Mouse (Mus musculus) heart, embryonic 15.5 days (tissue): ENCODE measurements around the gene Ccdc148. TPM values are rescaled to one million over a fixed set of nuclear protein-coding genes. Genes with fewer than 3 reads are reported as not detected.

Source experiments
- ATAC-seq: fragments of 200-750 bp; cut with Nextera tagmentation; replicated peaks from 2 replicates; pipeline ENCODE4 v1.8.0; 2017; ENCODE audit warnings: low read depth, moderate TSS enrichment; ENCODE audit not compliant: insufficient number of reproducible peaks, insufficient read depth, low FRiP score
- H3K27ac ChIP-seq: fragments of 300-500 bp; sonication (generic); 2 replicates; pipeline ENCODE4 v1.5.1; 2015; ENCODE audit warnings: mild to moderate bottlenecking, inconsistent platforms
- H3K27me3 ChIP-seq: fragments of 300-500 bp; sonication (generic); 2 replicates; pipeline ENCODE4 v1.6.1; 2015; ENCODE audit warnings: inconsistent platforms
- H3K36me3 ChIP-seq: fragments of 300-500 bp; sonication (generic); 2 replicates; pipeline ENCODE4 v1.6.1; 2015; ENCODE audit warnings: mild to moderate bottlenecking, inconsistent platforms
- H3K4me1 ChIP-seq: fragments of 300-500 bp; sonication (generic); replicated peaks from 2 replicates; pipeline ENCODE4 v1.6.1; 2015; ENCODE audit warnings: inconsistent platforms
- H3K4me2 ChIP-seq: fragments of 300-500 bp; sonication (generic); 2 replicates; pipeline ENCODE4 v1.6.1; 2015; ENCODE audit warnings: inconsistent platforms, mild to moderate bottlenecking, moderate library complexity
- H3K4me3 ChIP-seq: fragments of 300-500 bp; sonication (generic); 2 replicates; pipeline ENCODE4 v1.5.1; 2015; ENCODE audit warnings: mild to moderate bottlenecking, inconsistent platforms
- H3K9ac ChIP-seq: fragments of 300-500 bp; sonication (generic); 2 replicates; pipeline ENCODE4 v1.6.1; 2015; ENCODE audit warnings: mild to moderate bottlenecking, inconsistent platforms
- H3K9me3 ChIP-seq: fragments of 300-500 bp; sonication (generic); replicated peaks from 2 replicates; pipeline ENCODE4 v1.6.1; 2016; ENCODE audit warnings: inconsistent platforms
- WGBS: fragments of 180-500 bp; shearing (Covaris S2); methylation state at CpG from one replicate; pipeline ENCODE4 v1.1.7; 2015; ENCODE audit warnings: mixed read lengths; 5-methylcytosine and 5-hydroxymethylcytosine counted together
- polyA plus RNA-seq: library from polyadenylated mRNA; unstranded; fragments of >200 nt; fragmentation: Nextera tagmentation; extraction: Ambion mirVana; gene quantifications from 2 replicates; pipeline ENCODE4 v1.2.1, GENCODE M21; 2015

The Ccdc148 gene
- polyA plus RNA-seq, 1 experiment from 2014 or later: 0.94 TPM

GRCm38 (mm10) chr2:58773833-58774232 is 386.6 kb downstream of the Ccdc148 start:
- 83% methylated on average over 9 of the region's 9 CpGs for WGBS
- no peaks in the 10 kb centered on the region for H3K27me3 ChIP-seq
- no peaks in the 10 kb centered on the region for H3K36me3 ChIP-seq
- no peaks in the 10 kb centered on the region for H3K4me1 ChIP-seq
- H3K9ac ChIP-seq: no peak overlapping the region
- no peaks in the 10 kb centered on the region for H3K9me3 ChIP-seq
- ATAC-seq: no peak
- H3K4me2 ChIP-seq: no peak overlapping the region
- no peak overlapping the region for H3K4me3 ChIP-seq
- H3K27ac ChIP-seq: no peak overlapping the region

Other genes with a start within 250 kb of the Ccdc148 start
- gene Pkp4, start 167 bp upstream of the Ccdc148 start, polyA plus RNA-seq: 36.5 and 40.1 TPM in 2 replicates